In genomic region chr14:32146578-32146977, GRCm38 (mm10) we compare ENCODE assay signal across 37 mouse cellular contexts. TPM values are rescaled to one million over a fixed set of nuclear protein-coding genes. Genes with fewer than 3 reads are reported as not detected.
DNase-seq lines count a peak whose midpoint lies in the region; ATAC-seq and TF ChIP-seq lines count a peak whose summit lies in the region.
"Had no signal": no experiment of that assay in that cellular context is flagged by ENCODE, and none has a peak within 500 bp of the region (broad histone marks: within the 10 kb centered on the region; RNA-seq: fewer than 3 reads in every experiment).

No protein-coding gene starts in this region.

- no peaks in the 10 kb centered on the region for H3K36me3 ChIP-seq in heart, embryonic 11.5 days (ENCODE audit: control insufficient read depth, insufficient read depth, low read length)
- H3K36me3 ChIP-seq in G1E (replicated peaks): no peaks in the 10 kb centered on the region
- peaks cover 31% of the 10 kb centered on the region for H3K36me3 ChIP-seq in erythroblast, embryonic 14.5 days (ENCODE audit: control insufficient read depth)
- H3K36me3 ChIP-seq in liver, embryonic 15.5 days (replicated peaks): no peaks in the 10 kb centered on the region
- H3K36me3 ChIP-seq in forebrain, embryonic 13.5 days (ENCODE audit: poor library complexity, severe bottlenecking): no peaks in the 10 kb centered on the region
- H3K36me3 ChIP-seq: forebrain, embryonic 15.5 days; hindbrain, embryonic 10.5 days; hindbrain, embryonic 15.5 days; limb, embryonic 10.5 days; limb, embryonic 15.5 days; lung, embryonic 15.5 days; midbrain, embryonic 12.5 days; neural tube, embryonic 13.5 days had no signal

- intact Hi-C loops in heart, postnatal 25 days (cut with DNase I): no loop called here

- no peaks in the 10 kb centered on the region for H3K9me3 ChIP-seq in heart, embryonic 11.5 days (replicated peaks; ENCODE audit: control insufficient read depth, low read length)
- H3K9me3 ChIP-seq in G1E (replicated peaks): peaks cover 5% of the 10 kb centered on the region
- peaks cover 12% of the 10 kb centered on the region for H3K9me3 ChIP-seq in erythroblast, embryonic 14.5 days (ENCODE audit: control insufficient read depth, low read length)
- 0 out of 2 replicates have a peak, but pooled peaks cover 3% of the 10 kb centered on the region for H3K9me3 ChIP-seq in liver, embryonic 15.5 days (replicated peaks)
- H3K9me3 ChIP-seq in forebrain, embryonic 13.5 days (replicated peaks): peaks cover 6% of the 10 kb centered on the region
- H3K9me3 ChIP-seq: forebrain, embryonic 15.5 days; hindbrain, embryonic 15.5 days; limb, embryonic 10.5 days; limb, embryonic 15.5 days; lung, embryonic 15.5 days had no signal

- H3K27ac ChIP-seq in heart, embryonic 11.5 days (ENCODE audit: low read depth, low read length): peak overlapping the region; percentile 63
- H3K27ac ChIP-seq in liver, embryonic 15.5 days (replicated peaks): peak overlapping the region; percentile 96
- no peak overlapping the region for H3K27ac ChIP-seq in forebrain, embryonic 13.5 days
- H3K27ac ChIP-seq: forebrain, embryonic 15.5 days; gastrocnemius, adult 2 months; hindbrain, embryonic 10.5 days; hindbrain, embryonic 15.5 days; kidney, postnatal 0 days; limb, embryonic 10.5 days; limb, embryonic 15.5 days; lung, embryonic 15.5 days; midbrain, embryonic 12.5 days; neural tube, embryonic 13.5 days had no signal

- no peak overlapping the region for H3K4me3 ChIP-seq in heart, embryonic 11.5 days (ENCODE audit: low read depth, low read length)
- H3K4me3 ChIP-seq in G1E (ENCODE audit: low read depth, low read length): peak overlapping the region; percentile 68; the same call in 1 of the 2 replicates
- H3K4me3 ChIP-seq in erythroblast, embryonic 14.5 days (replicated peaks): peak overlapping the region; percentile 72
- H3K4me3 ChIP-seq in liver, embryonic 15.5 days (replicated peaks): peak overlapping the region; percentile 50; the same call in 1 of the 2 replicates
- H3K4me3 ChIP-seq in forebrain, embryonic 13.5 days: no peak overlapping the region
- H3K4me3 ChIP-seq: forebrain, embryonic 15.5 days; gastrocnemius, adult 2 months; hindbrain, embryonic 10.5 days; hindbrain, embryonic 15.5 days; limb, embryonic 10.5 days; limb, embryonic 15.5 days; lung, embryonic 15.5 days; midbrain, embryonic 12.5 days; neural tube, embryonic 13.5 days had no signal

- 75% methylated on average over 2 of the region's 2 CpGs for WGBS in heart, embryonic 11.5 days (ENCODE audit: insufficient replicate concordance)
- 27% methylated on average over 2 of the region's 2 CpGs for WGBS in liver, embryonic 15.5 days (ENCODE audit: insufficient replicate concordance)
- 80% methylated on average over 2 of the region's 2 CpGs for WGBS in forebrain, embryonic 13.5 days

- no peak overlapping the region for H3K4me2 ChIP-seq in heart, embryonic 11.5 days
- peak overlapping the region; percentile 69 for H3K4me2 ChIP-seq in liver, embryonic 15.5 days
- no peak overlapping the region for H3K4me2 ChIP-seq in forebrain, embryonic 13.5 days
- H3K4me2 ChIP-seq: forebrain, embryonic 15.5 days; hindbrain, embryonic 15.5 days; limb, embryonic 15.5 days; lung, embryonic 15.5 days; midbrain, embryonic 12.5 days; neural tube, embryonic 13.5 days had no signal

- no peaks in the 10 kb centered on the region for H3K27me3 ChIP-seq in heart, embryonic 11.5 days (ENCODE audit: control insufficient read depth, insufficient read depth, low read length)
- peaks cover 6% of the 10 kb centered on the region; the same call in 1 of the 2 replicates for H3K27me3 ChIP-seq in G1E (ENCODE audit: insufficient read depth, low read length)
- H3K27me3 ChIP-seq in erythroblast, embryonic 14.5 days (ENCODE audit: control insufficient read depth): peaks cover 2% of the 10 kb centered on the region
- H3K27me3 ChIP-seq in liver, embryonic 15.5 days: no peaks in the 10 kb centered on the region
- no peaks in the 10 kb centered on the region for H3K27me3 ChIP-seq in forebrain, embryonic 13.5 days
- H3K27me3 ChIP-seq: forebrain, embryonic 15.5 days; hindbrain, embryonic 15.5 days; limb, embryonic 15.5 days; lung, embryonic 15.5 days; midbrain, embryonic 12.5 days; neural tube, embryonic 13.5 days had no signal

- TF ChIP-seq CTCF in G1E (IDR thresholded peaks at IDR 0.05; ENCODE audit: low read depth, low read length): no peak

- DNase-seq in heart, postnatal 25 days (ENCODE audit: low spot score): no peak
- DNase-seq in G1E (ENCODE audit: low spot score): no peak
- no peak for DNase-seq in lung, postnatal 10 days
- DNase-seq: adrenal gland, postnatal 36 days; cerebellum, adult 2 months; cerebellum, postnatal 14 days; gastrocnemius, adult 2 months; gastrocnemius, postnatal 36 days; heart, adult 18-20 months; heart, postnatal 10 days; kidney, adult 18-20 months; lung, postnatal 36 days; right cerebral cortex, postnatal 4 days; thymus, adult 2 months; thymus, postnatal 36 days had no signal

- H3K4me1 ChIP-seq in heart, embryonic 11.5 days (ENCODE audit: control insufficient read depth, insufficient read depth, low read length): no peaks in the 10 kb centered on the region
- H3K4me1 ChIP-seq in G1E (ENCODE audit: insufficient read depth, low read depth, low read length): peaks cover 31% of the 10 kb centered on the region
- H3K4me1 ChIP-seq in erythroblast, embryonic 14.5 days (ENCODE audit: control insufficient read depth): peaks cover 57% of the 10 kb centered on the region
- H3K4me1 ChIP-seq in liver, embryonic 15.5 days (replicated peaks): peaks cover 26% of the 10 kb centered on the region
- H3K4me1 ChIP-seq in forebrain, embryonic 13.5 days: no peaks in the 10 kb centered on the region
- H3K4me1 ChIP-seq: forebrain, embryonic 15.5 days; hindbrain, embryonic 10.5 days; hindbrain, embryonic 15.5 days; limb, embryonic 10.5 days; limb, embryonic 15.5 days; lung, embryonic 15.5 days; midbrain, embryonic 12.5 days; neural tube, embryonic 13.5 days had no signal

- no peak for ATAC-seq in heart, embryonic 11.5 days (replicated peaks; ENCODE audit: insufficient number of reproducible peaks, low FRiP score, low TSS enrichment)
- no peak for ATAC-seq in G1E (ENCODE audit: extremely low read depth, insufficient number of reproducible peaks, low FRiP score, poor library complexity, severe bottlenecking)
- ATAC-seq in liver, embryonic 15.5 days (ENCODE audit: insufficient read depth): peak; percentile 53
- no peak for ATAC-seq in forebrain, embryonic 13.5 days
- ATAC-seq: forebrain, embryonic 15.5 days had no signal

- H3K9ac ChIP-seq in heart, embryonic 11.5 days (ENCODE audit: low read depth, low read length): no peak overlapping the region
- peak overlapping the region; percentile 25; the same call in 1 of the 2 replicates for H3K9ac ChIP-seq in liver, embryonic 15.5 days
- H3K9ac ChIP-seq in forebrain, embryonic 13.5 days: no peak overlapping the region
- H3K9ac ChIP-seq: forebrain, embryonic 15.5 days; hindbrain, embryonic 15.5 days; limb, embryonic 15.5 days; lung, embryonic 15.5 days; midbrain, embryonic 12.5 days; neural tube, embryonic 13.5 days had no signal

RNA-seq across cellular contexts. Expression of gene Msmb, which starts 4.8 kb away (rescaled TPM):
- not detected in 2 replicates for polyA plus RNA-seq in heart, embryonic 11.5 days (2014; fragmentation: Nextera tagmentation; extraction: Ambion mirVana)
- total RNA-seq in heart, postnatal 25 days (2021): not detected
- total RNA-seq in G1E (2014; fragmentation: Nextera tagmentation) (2.1 TPM in 1 of 2 replicates, not detected in the other), G1E (2017) (0.41 and 0.44 TPM in 2 replicates)
- polyA plus RNA-seq in G1E (2012): not detected in 2 replicates
- not detected in 2 replicates for polyA plus RNA-seq in erythroblast, embryonic 14.5 days (2012)
- polyA plus RNA-seq in liver, embryonic 15.5 days (2015; fragmentation: Nextera tagmentation; extraction: Ambion mirVana): 0.30 and 0.31 TPM in 2 replicates
- not detected in 2 replicates for polyA plus RNA-seq in forebrain, embryonic 13.5 days (2015; fragmentation: Nextera tagmentation; extraction: Ambion mirVana)
- total RNA-seq: adrenal gland, adult 18-20 months; adrenal gland, postnatal 36 days; gastrocnemius, adult 2 months; gastrocnemius, postnatal 36 days; heart, adult 18-20 months; heart, postnatal 10 days; layer of hippocampus, adult 8-10 months; left cerebral cortex, postnatal 10 days; megakaryocyte, adult 5-6 weeks had no signal
- polyA plus RNA-seq: cerebellum, adult 2 months; cortical plate, adult 2 months; embryonic facial prominence, embryonic 14.5 days; forebrain, embryonic 15.5 days; frontal cortex, adult 2 months; hindbrain, embryonic 10.5 days; hindbrain, embryonic 15.5 days; intestine, embryonic 14.5 days; kidney, postnatal 0 days; limb, embryonic 10.5 days; limb, embryonic 15.5 days; lung, embryonic 15.5 days; midbrain, embryonic 12.5 days; neural tube, embryonic 13.5 days; spleen, adult 2 months; thymus, adult 2 months had no signal

RNA-seq across cellular contexts. Expression of gene Ncoa4, which starts 13.1 kb away (rescaled TPM):
- 145 and 157 TPM in 2 replicates for polyA plus RNA-seq in heart, embryonic 11.5 days (2014; fragmentation: Nextera tagmentation; extraction: Ambion mirVana)
- 100 to 1,000 TPM; 126 TPM for total RNA-seq in heart, postnatal 25 days (2021)
- 197 and 228 TPM in 2 replicates for total RNA-seq in G1E (2014; fragmentation: Nextera tagmentation)
- total RNA-seq in G1E (2017): 256 and 288 TPM in 2 replicates
- 6.6 and 6.8 TPM in 2 replicates for polyA plus RNA-seq in G1E (2012)
- 6.9 and 7.6 TPM in 2 replicates for polyA plus RNA-seq in erythroblast, embryonic 14.5 days (2012)
- 332 and 365 TPM in 2 replicates for polyA plus RNA-seq in liver, embryonic 15.5 days (2015; fragmentation: Nextera tagmentation; extraction: Ambion mirVana)
- 81.6 and 88.4 TPM in 2 replicates for polyA plus RNA-seq in forebrain, embryonic 13.5 days (2015; fragmentation: Nextera tagmentation; extraction: Ambion mirVana)

RNA-seq across cellular contexts. Expression of gene Timm23, which starts 55.1 kb away (rescaled TPM):
- polyA plus RNA-seq in heart, embryonic 11.5 days (2014; fragmentation: Nextera tagmentation; extraction: Ambion mirVana): 322 and 324 TPM in 2 replicates
- total RNA-seq in heart, postnatal 25 days (2021): 100 to 1,000 TPM; 209 to 233 TPM
- total RNA-seq in G1E (2014; fragmentation: Nextera tagmentation) (349 and 453 TPM in 2 replicates), G1E (2017) (229 and 240 TPM in 2 replicates)
- 468 and 573 TPM in 2 replicates for polyA plus RNA-seq in G1E (2012)
- polyA plus RNA-seq in erythroblast, embryonic 14.5 days (2012): 15.2 and 17.5 TPM in 2 replicates
- polyA plus RNA-seq in liver, embryonic 15.5 days (2015; fragmentation: Nextera tagmentation; extraction: Ambion mirVana): 159 and 163 TPM in 2 replicates
- 239 and 248 TPM in 2 replicates for polyA plus RNA-seq in forebrain, embryonic 13.5 days (2015; fragmentation: Nextera tagmentation; extraction: Ambion mirVana)

RNA-seq across cellular contexts. Expression of gene Parg, which starts 55.2 kb away (rescaled TPM):
- polyA plus RNA-seq in heart, embryonic 11.5 days (2014; fragmentation: Nextera tagmentation; extraction: Ambion mirVana): 33.4 and 36.7 TPM in 2 replicates
- 10 to 100 TPM; 21.7 to 22.1 TPM for total RNA-seq in heart, postnatal 25 days (2021)
- total RNA-seq in G1E (2014; fragmentation: Nextera tagmentation) (74.7 and 97.6 TPM in 2 replicates), G1E (2017) (105 and 123 TPM in 2 replicates)
- polyA plus RNA-seq in G1E (2012): 33.1 and 33.9 TPM in 2 replicates
- polyA plus RNA-seq in erythroblast, embryonic 14.5 days (2012): 0.39 and 0.68 TPM in 2 replicates
- polyA plus RNA-seq in liver, embryonic 15.5 days (2015; fragmentation: Nextera tagmentation; extraction: Ambion mirVana): 13.0 and 13.1 TPM in 2 replicates
- 36.6 and 40.8 TPM in 2 replicates for polyA plus RNA-seq in forebrain, embryonic 13.5 days (2015; fragmentation: Nextera tagmentation; extraction: Ambion mirVana)

Comparison
In these comparisons a context has a peak if more than half of its experiments do, and no peak if none do; other contexts are left out.
1. H3K4me3 ChIP-seq: peak in G1E (single experiment), erythroblast, embryonic 14.5 days (single experiment) and liver, embryonic 15.5 days (single experiment); none in heart, embryonic 11.5 days (single experiment) and forebrain, embryonic 13.5 days (single experiment).